Mouse (Mus musculus) left cerebral cortex, adult 11 months (tissue): ENCODE results near the gene Supt3.

Source experiments
- DNase-seq: peaks from one replicate; pipeline ENCODE4 v3.0.0; 2022; ENCODE audit warnings: low spot score

The Supt3 gene

GRCm38 (mm10) chr17:45056894-45057293 is 279.9 kb downstream of the Supt3 start:
- no peak for DNase-seq

GRCm38 (mm10) chr17:45057780-45058179 is 280.8 kb downstream of the Supt3 start:
- no peak for DNase-seq

- DNase-seq = no peak
These were observed 281.8 kb downstream of the Supt3 start for GRCm38 (mm10) chr17:45058566-45059363.

- DNase-seq = no peak
These were observed 286.8 kb downstream of the Supt3 start for GRCm38 (mm10) chr17:45063776-45064175.

- no peak for DNase-seq
These were observed 288.5 kb downstream of the Supt3 start for GRCm38 (mm10) chr17:45065465-45065864.

GRCm38 (mm10) chr17:45067441-45067840 is 290.5 kb downstream of the Supt3 start:
- DNase-seq = no peak

- no peak for DNase-seq
These were observed 291.4 kb downstream of the Supt3 start for GRCm38 (mm10) chr17:45068321-45068720.

GRCm38 (mm10) chr17:45072495-45073347 is 295.8 kb downstream of the Supt3 start:
- no peak for DNase-seq

- DNase-seq = no peak
These were observed 296.3 kb downstream of the Supt3 start for GRCm38 (mm10) chr17:45073348-45073634.

- DNase-seq = no peak
These were observed 296.8 kb downstream of the Supt3 start for GRCm38 (mm10) chr17:45073779-45074178.

GRCm38 (mm10) chr17:45076951-45077350 is 300.0 kb downstream of the Supt3 start:
- no peak for DNase-seq

GRCm38 (mm10) chr17:45077921-45078640 is 301.1 kb downstream of the Supt3 start:
- DNase-seq = no peak

- no peak for DNase-seq
These were observed 304.6 kb downstream of the Supt3 start for GRCm38 (mm10) chr17:45081521-45081920.

- no peak for DNase-seq
These were observed 305.1 kb downstream of the Supt3 start for GRCm38 (mm10) chr17:45081955-45082475.

GRCm38 (mm10) chr17:45086361-45086760 is 309.4 kb downstream of the Supt3 start:
- DNase-seq = no peak

GRCm38 (mm10) chr17:45087022-45087421 is 310.1 kb downstream of the Supt3 start:
- no peak for DNase-seq

GRCm38 (mm10) chr17:45101064-45101463 is 324.1 kb downstream of the Supt3 start:
- DNase-seq = no peak

- DNase-seq = no peak
These were observed 338.4 kb downstream of the Supt3 start for GRCm38 (mm10) chr17:45115386-45115785.

GRCm38 (mm10) chr17:45118565-45119471 is 341.9 kb downstream of the Supt3 start:
- no peak for DNase-seq

GRCm38 (mm10) chr17:45119609-45120201 is 342.8 kb downstream of the Supt3 start:
- DNase-seq = no peak

- DNase-seq = no peak
These were observed 346.9 kb downstream of the Supt3 start for GRCm38 (mm10) chr17:45123856-45124255.
